Mouse (Mus musculus) embryo, embryonic 9.5 days (tissue): ENCODE measurements around the gene Zfp827.
"Not testable (repeated sequence)": the region's sequence is repeated elsewhere in the genome, so short reads cannot be mapped to it uniquely, and the experiment has no call there.

Experiments
- DNase-seq: peaks from one replicate; pipeline ENCODE4 v3.0.0-alpha.2; 2017; ENCODE audit errors: extremely low spot score

The Zfp827 gene

DNA sequence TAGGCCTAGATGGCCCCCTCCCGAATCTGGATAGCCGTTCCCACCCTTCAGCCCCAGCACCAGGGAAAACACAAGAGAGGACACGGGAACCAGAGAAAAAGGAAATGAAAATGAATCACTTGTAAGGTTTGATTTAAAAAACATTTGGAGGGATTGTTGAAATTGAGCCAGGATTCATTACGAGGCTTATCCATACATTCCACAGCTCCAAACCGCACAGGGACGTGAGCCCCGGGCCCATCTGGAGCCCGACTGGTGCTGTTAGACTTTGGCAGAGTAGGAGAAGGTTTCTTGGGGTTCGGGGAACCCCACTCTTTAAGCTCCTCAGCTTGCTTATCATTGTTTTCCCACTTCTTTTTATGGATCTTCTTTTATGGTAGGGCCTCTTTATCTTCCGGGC, 76.9 kb downstream of the Zfp827 start:
- no peak for DNase-seq

DNA sequence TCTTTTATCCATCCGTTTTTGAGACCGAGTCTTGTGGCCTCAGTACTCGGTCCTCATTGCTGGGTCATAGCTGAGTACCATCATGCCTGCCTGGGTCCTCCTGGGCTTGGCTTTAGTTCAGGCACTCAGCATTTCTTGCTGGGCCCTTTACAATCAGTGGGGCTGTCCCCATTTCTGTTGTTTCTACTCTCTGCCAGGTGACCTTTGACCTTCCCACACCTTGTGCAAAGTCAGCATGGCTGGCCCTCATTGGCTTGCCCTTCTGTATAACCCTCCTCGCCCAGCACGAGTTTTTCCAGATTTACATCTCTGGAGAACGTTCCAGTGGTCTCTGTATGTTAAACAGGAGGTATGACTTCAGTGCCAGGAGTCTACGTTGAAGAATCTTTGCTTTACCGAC, 83.2 kb downstream of the Zfp827 start:
- DNase-seq: no peak

- DNase-seq: no peak
Measured at GRCm38 (mm10) chr8:79112480-79112879, 84.2 kb downstream of the Zfp827 start.

DNA sequence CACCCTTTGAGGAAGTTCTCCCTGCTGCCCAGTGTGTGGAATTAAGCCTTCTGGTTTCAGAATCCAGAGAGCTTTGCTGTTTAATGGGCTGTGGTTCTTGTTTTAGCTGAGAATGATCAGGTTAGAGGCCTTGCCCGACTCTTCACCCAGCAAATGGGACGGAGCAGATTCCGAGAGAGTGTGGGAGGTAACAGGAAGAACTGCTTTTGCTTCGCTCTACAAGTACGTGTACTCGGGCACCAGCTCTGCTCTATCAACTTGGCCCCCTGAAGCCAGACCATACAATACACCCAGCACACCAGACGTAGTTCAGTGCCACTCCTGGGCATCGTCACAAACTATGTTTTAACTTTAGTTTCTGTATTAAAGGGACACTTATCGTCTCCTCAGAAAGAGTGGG, 85.3 kb downstream of the Zfp827 start:
- no peak for DNase-seq

- no peak for DNase-seq
Measured at GRCm38 (mm10) chr8:79114561-79114960, 86.3 kb downstream of the Zfp827 start.

DNA sequence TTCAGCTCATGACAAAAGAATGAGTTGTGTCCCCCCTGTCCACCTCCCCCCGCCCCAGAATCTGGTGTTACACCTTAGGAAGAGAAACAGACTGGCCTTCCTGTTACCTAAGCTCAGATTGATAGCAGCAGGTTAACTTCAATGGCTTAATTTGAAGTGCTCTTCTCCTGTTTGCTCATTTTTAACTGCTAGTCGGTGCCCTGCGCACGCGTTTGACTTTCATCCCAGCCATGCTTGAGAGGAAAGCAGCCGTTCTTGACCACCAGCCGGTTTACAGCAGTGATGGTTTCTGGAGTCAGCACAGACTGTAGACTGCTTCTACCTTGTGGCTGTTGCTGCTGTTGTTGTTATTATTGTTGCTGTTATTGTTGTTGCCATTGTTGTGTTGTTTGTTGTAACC, 88.2 kb downstream of the Zfp827 start:
- no peak for DNase-seq

DNA sequence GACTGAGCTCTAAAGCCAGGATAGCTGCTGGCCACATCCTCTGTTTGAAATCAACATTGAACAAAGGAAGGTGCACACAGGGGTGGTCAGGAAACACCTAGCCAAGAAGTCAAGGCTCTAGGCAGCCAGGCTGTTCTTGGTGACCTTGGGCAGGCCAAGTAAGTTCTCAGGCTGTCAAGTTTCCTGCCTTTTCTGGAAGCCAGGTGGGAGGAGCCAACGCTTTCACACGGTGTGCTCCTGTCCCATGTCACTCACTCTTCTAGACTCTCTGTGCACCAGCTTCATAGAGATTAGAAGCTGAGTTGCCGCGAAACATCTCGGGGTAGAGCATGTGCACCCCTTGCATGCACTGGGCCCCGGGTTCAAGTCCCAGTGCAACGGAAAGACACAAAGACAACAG, 89.5 kb downstream of the Zfp827 start:
- no peak for DNase-seq

DNA sequence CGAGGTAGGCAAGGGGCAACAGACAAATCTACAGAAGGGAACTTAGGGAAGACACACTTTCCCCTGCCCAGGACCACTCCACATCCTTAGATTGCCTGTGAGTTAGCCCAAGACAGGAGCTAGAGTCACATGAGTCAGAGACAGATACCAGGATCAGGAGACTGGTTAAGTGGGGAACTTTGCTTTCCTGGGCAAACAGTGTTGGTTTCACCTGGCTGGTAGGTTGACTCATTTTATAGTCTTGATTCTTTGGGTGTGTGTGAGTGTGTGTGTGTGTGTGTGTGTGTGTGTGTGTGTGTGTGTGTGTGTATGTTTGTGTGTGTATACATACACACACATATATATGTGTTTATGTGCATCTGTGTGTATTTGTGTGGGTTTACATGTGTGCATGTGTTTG, 93.4 kb downstream of the Zfp827 start:
- no peak for DNase-seq

DNA sequence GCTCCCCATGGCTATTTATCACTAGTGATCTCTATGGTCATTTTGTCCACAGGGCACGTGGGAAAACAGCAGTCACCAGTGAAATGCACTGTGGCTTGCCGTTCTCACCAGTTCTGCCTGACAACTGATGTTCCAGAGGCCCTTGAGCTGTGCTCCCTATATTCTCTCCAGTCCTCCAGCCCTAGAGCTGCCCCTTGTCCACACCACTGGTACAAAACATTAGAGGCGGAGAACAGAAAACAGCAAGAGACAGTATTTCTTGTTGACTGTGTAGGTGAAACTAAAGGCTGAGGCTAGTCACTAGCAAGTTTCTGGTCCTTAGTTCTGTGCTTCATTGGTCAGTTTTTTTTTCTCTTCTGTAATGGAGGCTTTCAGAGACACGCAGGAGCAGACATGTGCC, 96.0 kb downstream of the Zfp827 start:
- no peak for DNase-seq

GRCm38 (mm10) chr8:79127211-79127816, 99.1 kb downstream of the Zfp827 start:
- no peak for DNase-seq

DNA sequence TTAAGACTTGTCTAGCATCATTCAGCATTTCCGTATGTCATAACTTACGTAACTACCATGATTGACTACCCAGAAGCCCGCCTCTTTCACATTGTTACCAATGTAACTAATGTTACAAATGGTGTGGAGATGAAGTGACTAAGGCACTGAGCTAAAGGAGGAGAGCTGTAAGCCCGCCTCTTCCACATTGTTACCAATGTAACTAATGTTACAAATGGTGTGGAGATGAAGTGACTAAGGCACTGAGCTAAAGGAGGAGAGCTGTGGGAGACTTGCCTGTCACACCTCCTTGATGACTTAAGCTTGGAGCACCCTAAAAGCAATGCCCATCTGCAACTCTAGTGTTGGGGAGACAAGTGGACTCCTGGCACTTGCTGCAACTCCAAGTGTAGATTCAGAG, 100.3 kb downstream of the Zfp827 start:
- not testable (repeated sequence) for DNase-seq

DNA sequence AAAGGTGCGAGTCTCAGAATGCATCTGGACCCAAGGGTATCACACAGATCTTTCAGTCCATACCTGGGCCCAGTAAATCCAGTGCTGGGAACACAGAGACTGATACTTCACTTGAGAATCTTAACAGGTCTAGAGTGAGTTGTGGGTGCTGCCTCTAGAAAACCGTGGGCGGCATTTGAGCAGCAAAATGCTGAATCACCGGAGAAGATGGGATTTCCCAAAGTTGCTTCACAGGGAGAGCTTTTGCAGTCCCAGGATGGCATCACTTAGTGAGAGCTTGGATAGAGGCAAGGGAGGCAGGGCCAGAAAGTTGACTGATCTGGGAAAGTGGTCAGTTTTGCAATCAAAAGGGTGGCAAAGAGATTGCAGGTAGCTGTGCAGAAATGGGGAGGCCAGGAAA, 111.4 kb downstream of the Zfp827 start:
- no peak for DNase-seq

DNA sequence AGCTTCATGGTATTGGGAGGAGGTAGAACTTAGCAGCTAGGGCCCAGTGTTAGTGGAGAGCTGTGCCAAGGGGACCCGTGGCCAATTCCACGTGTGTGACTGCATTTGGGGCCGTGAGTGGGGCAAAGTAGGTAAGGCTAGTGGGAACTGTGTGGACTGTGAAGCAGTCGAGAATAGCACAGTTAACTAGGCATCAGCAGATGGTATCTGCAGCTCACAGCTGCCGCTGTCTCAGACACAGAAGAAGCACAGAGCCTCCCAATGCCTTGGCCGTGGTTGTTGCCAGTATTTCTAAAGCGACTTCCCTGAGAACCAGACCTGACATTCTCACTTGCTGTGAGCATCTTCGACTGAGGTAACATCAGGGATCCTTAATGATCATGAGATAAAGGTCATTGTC, 112.7 kb downstream of the Zfp827 start:
- DNase-seq: no peak

GRCm38 (mm10) chr8:79141592-79141991, 113.4 kb downstream of the Zfp827 start:
- DNase-seq: no peak

GRCm38 (mm10) chr8:79143729-79144128, 115.5 kb downstream of the Zfp827 start:
- DNase-seq: no peak

DNA sequence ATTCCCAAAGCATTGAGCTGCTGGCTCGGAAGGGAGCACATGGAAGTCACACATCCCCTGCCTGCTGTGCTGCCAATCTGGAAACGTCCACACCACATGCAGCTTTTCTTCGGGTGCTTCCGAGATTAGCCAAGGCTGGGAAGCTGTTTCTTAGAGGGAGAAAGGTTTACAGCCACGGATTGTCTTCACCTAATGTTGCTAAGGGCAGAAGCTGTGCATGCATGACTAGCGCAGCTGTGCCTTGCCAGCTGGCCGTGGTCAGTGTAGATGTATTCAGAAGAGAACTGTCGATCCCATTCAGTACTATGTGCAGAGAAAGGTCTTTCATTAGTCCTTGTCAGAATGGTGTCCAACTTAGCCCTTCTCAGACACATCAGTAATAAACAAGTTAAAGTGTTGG, 117.0 kb downstream of the Zfp827 start:
- no peak for DNase-seq

- DNase-seq: no peak
Measured at GRCm38 (mm10) chr8:79145626-79146025, 117.4 kb downstream of the Zfp827 start.

- no peak for DNase-seq
Measured at GRCm38 (mm10) chr8:79148799-79149198, 120.6 kb downstream of the Zfp827 start.

GRCm38 (mm10) chr8:79149880-79150279, 121.6 kb downstream of the Zfp827 start:
- DNase-seq: no peak

DNA sequence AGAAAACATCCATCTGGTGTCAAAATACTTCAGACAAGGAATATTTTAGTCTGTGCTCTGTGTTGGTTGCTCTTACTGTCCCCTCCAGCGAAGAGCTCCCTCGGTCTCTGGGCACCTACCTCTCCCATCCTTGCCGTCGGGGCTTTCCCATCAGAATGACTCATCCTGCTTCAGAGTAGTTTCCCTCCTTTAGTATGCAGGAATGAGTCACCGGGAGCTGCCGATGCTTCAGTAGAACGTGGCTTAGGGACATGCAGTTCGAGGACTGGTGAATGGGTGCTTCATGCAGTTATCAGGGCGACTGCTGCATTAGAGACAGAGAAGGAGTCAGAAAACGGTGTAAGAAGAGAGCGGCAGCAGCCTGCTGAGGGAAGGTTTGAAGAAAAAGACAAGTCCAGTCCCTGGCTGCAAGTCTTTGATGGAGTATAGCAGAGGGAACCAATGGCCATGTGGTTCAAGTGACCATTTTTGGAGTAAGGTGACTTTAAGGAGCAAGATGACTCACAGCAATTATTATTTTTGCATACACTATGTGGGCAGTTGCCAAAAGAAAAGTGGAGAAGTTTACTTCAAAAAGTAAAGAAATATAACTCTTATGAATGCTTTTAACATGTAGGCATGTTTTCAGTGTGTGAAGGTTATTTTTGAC, 122.4 kb downstream of the Zfp827 start:
- no peak for DNase-seq

- no peak for DNase-seq
Measured at GRCm38 (mm10) chr8:79151644-79152043, 123.4 kb downstream of the Zfp827 start.

DNA sequence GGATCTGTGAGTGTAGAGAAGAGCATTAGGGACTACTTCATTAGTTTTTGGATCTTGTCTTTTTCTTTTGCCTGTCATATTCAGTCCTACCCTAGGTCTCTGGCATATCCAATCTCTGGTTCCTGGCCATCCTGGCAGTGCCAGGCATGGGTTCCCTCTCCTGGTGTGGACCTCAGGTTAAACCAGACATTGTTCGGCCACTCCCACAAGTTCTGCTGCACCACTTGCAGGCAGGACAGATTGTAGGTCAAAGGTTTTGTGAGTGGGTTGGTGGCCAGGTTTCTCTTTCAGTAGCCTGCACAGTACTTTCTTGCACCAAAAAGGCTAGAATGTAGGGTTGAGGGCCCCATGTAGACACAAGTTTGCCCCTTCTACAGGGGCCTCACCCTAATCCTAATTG, 125.0 kb downstream of the Zfp827 start:
- no peak for DNase-seq

- no peak for DNase-seq
Measured at GRCm38 (mm10) chr8:79153637-79154036, 125.4 kb downstream of the Zfp827 start.

DNA sequence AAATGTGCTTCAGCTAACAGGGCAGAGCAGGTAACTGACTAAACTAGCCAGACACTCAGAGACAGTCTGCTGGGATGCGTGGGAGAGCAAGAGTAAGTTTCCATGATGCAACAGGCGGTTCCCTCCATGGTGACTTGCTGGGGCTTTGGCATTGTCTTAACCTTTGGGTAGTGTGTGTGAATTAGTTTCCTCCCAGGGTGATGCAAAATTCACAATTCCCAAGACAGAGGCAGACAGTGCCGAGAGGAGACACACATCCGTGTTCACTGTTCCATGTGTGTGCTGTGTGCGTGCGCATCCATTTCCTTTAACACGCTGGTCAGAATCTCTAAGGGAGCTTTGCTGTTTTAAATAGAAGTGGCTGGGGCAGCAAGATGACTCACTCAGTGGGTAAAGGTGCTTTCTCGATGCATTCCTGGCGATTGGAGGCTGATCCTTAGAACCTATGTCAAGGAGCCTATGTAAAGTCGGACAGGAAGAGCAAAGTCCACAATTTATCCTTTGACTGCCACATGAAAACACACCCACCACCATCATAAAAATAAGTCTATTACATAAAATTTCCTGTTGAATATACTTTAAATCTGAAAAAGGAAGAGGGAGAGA, 127.4 kb downstream of the Zfp827 start:
- DNase-seq: no peak
